Mouse (Mus musculus) thymus, postnatal 10 days (tissue): ENCODE results near the gene Tnfrsf12a.
A peak's percentile ranks its signal among the peaks of the same experiment; 100 is the strongest.

Experiments
- DNase-seq, 2 experiments: peaks; one replicate each; pipeline ENCODE4 v3.0.0; 2021; ENCODE audit warnings: low spot score in 2 of 2

Tnfrsf12a gene

GRCm38 (mm10) chr17:23677236-23677679 lies at the start of gene Tnfrsf12a:
Gene Tnfrsf12a (minus strand): TSS chr17:23677468.
- DNase-seq: peak; percentile 78 to 81

GRCm38 (mm10) chr17:23726758-23727142 lies 49.5 kb upstream of the Tnfrsf12a start:
- DNase-seq: peak; percentile 29 to 36

GRCm38 (mm10) chr17:23725999-23726757 lies 48.9 kb upstream of the Tnfrsf12a start, which contains the start of gene Pkmyt1:
Gene Pkmyt1 (plus strand): TSS chr17:23726336.
- peak; percentile 92 to 96 for DNase-seq

GRCm38 (mm10) chr17:23725477-23725876 lies 48.2 kb upstream of the Tnfrsf12a start:
- DNase-seq: no peak

GRCm38 (mm10) chr17:23722376-23723125 lies 45.3 kb upstream of the Tnfrsf12a start, which contains the start of gene 1520401A03Rik:
Gene 1520401A03Rik (minus strand): TSS chr17:23722783.
- no peak for DNase-seq

GRCm38 (mm10) chr17:23721886-23722285 lies 44.6 kb upstream of the Tnfrsf12a start:
- DNase-seq: no peak

GRCm38 (mm10) chr17:23719455-23719854 lies 42.2 kb upstream of the Tnfrsf12a start:
- DNase-seq: no peak

GRCm38 (mm10) chr17:23717003-23717402 lies 39.7 kb upstream of the Tnfrsf12a start:
- no peak for DNase-seq

- peak; percentile 20 to 73 for DNase-seq
Measured at GRCm38 (mm10) chr17:23706212-23706611, 28.9 kb upstream of the Tnfrsf12a start.

- DNase-seq: no peak
Measured at GRCm38 (mm10) chr17:23705525-23706104, 28.3 kb upstream of the Tnfrsf12a start.

GRCm38 (mm10) chr17:23704741-23705140 lies 27.5 kb upstream of the Tnfrsf12a start:
- DNase-seq: no peak

- no peak for DNase-seq
Measured at GRCm38 (mm10) chr17:23703301-23703700, 26.0 kb upstream of the Tnfrsf12a start.

GRCm38 (mm10) chr17:23700079-23700478 lies 22.8 kb upstream of the Tnfrsf12a start:
- peak; percentile 64 to 78 for DNase-seq

GRCm38 (mm10) chr17:23699131-23700077 lies 22.1 kb upstream of the Tnfrsf12a start:
- no peak for DNase-seq

- no peak for DNase-seq
Measured at GRCm38 (mm10) chr17:23695801-23696200, 18.5 kb upstream of the Tnfrsf12a start.

- no peak for DNase-seq
Measured at GRCm38 (mm10) chr17:23694491-23694890, 17.2 kb upstream of the Tnfrsf12a start.

GRCm38 (mm10) chr17:23683856-23684672 lies 6.8 kb upstream of the Tnfrsf12a start, which contains the start of gene Cldn9:
Gene Cldn9 (minus strand): TSS chr17:23684026.
- DNase-seq: no peak

- DNase-seq: no peak
Measured at GRCm38 (mm10) chr17:23683226-23683625, 6.0 kb upstream of the Tnfrsf12a start.

GRCm38 (mm10) chr17:23682530-23682929 lies 5.3 kb upstream of the Tnfrsf12a start:
- no peak for DNase-seq

- no peak for DNase-seq
Measured at GRCm38 (mm10) chr17:23682092-23682491, 4.8 kb upstream of the Tnfrsf12a start.
